Mouse (Mus musculus): Measurements from ENCODE around the gene Plpp6.

DNA sequence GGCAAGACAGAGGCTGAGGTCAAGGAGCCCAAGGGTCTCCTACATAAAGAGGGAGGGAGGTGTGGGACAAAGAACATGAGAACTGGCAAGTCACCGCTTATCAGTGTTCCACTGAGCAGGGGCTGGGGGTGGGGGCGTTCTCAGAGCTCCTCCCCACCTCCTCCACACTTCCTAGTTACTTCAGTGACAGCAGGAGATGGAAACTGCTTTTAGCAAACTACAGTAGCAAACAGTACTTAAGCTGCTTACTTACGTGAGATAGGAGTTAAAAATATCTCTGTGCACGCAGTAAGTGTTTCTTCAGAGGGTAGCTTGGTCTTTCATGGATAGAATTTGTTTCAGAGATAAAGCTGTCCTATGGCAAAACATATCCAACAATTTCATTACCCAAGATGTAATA lies 36.4 kb upstream of the Plpp6 start:
- TF ChIP-seq CTCF (IDR thresholded peaks at IDR 0.05; ENCODE audit: low read depth) (no peak), EP300 (IDR thresholded peaks at IDR 0.05; ENCODE audit: low read depth) (no peak)

Data from heart, postnatal 0 days (tissue).